Mouse (Mus musculus) adrenal gland, postnatal 25 days (tissue): ENCODE measurements around the gene Gm11037. TPM values are rescaled to one million over a fixed set of nuclear protein-coding genes. Genes with fewer than 3 reads are reported as not detected.

ENCODE experiments used
- DNase-seq: peaks from one replicate; pipeline ENCODE4 v3.0.0; 2021; ENCODE audit warnings: mixed read lengths
- total RNA-seq: library from RNA; stranded (reverse); gene quantifications from 2 replicates; pipeline ENCODE4 v1.2.3, GENCODE M21; 2021

The Gm11037 gene
- total RNA-seq, 1 experiment from 2014 or later: not detected

DNA sequence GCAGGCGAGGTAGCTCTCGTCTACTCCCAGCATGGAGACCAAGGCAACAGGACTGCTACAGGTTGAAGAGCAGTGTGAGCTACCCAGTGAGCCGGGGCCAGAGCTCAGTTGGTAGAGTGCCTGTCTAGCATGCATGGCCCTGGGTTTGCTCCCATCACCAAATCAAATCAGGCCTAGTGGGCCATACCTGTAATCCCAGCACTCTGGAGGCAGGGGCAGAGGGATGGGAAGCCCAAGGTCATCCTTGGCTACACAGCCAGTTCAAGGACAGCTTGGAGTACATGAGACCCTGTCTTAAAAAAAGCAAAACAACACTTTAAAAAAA is 15.9 kb downstream of the Gm11037 start:
- no peak for DNase-seq

DNA sequence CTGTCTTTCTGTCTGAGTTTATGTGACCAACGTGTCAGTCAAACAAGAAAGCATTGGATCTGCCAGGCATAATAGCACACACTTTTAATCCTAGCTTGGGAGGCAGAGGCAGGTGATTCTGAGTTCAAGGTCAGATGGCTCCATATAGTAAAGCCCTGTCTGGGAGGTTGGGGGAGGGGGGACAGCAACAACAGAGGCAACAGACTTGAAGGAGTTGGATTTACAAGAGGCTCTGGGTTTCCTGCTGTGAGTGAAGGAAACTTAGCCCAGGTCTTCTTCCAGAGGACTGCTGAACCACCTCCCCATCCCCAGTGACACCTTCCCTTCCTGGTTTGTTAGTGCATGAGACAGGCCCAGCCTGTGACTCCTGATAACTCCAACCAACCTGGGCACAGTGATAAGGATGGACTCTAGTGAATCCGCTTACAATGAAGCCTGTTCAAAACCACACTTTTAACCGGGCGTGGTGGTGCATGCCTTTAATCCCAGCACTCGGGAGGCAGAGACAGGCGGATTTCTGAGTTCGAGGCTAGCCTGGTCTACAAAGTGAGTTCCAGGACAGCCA is 19.0 kb downstream of the Gm11037 start:
- no peak for DNase-seq

DNA sequence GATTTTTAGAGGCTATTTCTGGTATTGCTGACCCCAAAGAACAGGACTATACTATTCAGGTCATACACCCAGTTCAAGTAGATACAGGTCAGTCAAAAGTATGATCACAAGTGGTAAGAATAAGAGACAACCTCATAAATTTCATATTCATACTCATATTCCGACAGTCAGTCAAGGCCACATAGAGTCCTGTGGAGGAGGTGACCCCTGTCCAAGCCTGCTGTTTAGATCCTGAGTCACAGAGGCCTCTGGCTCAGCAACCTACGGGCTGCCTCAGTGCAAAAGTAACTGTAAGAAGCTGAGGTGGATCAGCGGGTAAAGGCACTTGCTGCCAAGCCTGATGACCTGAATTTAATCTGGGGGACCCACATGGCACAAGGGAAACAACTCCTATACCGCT is 20.7 kb downstream of the Gm11037 start:
- no peak for DNase-seq

DNA sequence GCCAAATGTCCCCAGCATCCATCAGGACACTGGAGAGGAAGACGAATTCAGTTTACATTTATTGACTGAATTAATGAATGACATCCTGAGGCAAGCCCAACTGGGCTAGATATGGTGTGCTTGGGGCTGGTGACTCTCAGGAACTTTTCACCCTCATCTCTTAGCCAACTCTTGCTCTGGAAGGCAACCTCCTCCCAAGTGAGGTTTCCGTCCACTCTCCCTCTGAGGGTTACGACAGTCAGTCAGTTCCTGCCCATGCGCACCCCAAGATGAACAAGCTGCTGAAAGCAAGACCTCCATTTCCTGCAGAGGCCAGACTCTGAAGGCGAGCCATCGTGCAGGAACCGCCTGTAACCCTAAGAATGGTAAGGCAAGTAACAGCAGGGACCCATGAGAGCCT is 23.7 kb downstream of the Gm11037 start:
- no peak for DNase-seq

DNA sequence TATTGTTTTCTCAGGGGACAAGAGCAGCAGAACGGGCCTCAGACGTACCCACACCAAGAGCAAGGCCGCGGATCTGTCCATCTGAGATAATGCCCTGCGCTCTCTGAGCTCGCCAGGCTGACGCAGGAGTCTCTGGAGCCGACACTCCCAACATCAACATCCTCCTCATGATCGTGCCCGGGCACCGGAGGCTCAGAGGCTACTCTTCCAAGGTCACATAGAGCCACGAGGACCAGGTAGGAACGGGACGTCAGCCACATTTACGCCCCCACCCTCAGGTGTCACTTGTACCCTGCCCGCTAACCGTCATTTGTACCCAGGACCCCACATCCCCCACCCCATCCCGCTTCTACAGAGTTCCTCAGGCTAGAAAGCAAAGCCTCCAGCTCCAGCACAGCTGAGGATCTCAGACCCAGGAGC is 26.2 kb downstream of the Gm11037 start:
- peak; percentile 40 for DNase-seq

DNA sequence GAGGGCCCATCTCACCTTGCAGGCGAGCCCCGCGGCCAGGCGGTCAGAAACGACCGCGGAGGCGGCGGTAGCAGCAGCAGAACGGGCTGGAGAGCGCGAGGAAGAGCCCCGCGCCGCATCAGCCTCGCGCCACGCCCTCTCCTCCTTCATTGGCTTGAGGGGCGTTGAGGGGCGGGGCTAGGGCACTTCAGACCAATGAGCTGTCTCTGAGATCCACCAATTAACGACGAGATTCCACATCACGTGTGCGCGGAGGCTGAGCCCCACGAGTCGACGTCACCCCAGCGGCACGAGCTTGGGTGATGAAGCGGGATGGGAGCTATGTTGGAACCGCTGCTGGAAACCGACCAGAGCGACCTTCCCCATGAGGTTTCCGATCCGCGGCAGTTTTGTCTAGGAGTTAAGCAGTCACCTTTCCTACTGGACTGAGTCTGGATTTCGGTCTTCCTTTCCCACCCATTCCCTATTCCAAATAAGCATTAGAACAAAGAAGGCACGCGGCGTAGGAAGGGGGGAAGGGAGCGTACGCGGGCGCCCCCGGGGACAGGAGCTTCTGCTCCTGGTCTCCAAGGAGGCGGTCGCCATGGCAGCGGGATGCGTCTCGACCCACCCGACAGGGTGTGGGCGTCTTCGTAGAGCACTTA is 26.8 kb downstream of the Gm11037 start, which contains the start of gene 1700037H04Rik:
TSS of gene 1700037H04Rik (minus strand) at position 144 of the 644 bp plus-strand sequence.
- DNase-seq: peak; percentile 95

DNA sequence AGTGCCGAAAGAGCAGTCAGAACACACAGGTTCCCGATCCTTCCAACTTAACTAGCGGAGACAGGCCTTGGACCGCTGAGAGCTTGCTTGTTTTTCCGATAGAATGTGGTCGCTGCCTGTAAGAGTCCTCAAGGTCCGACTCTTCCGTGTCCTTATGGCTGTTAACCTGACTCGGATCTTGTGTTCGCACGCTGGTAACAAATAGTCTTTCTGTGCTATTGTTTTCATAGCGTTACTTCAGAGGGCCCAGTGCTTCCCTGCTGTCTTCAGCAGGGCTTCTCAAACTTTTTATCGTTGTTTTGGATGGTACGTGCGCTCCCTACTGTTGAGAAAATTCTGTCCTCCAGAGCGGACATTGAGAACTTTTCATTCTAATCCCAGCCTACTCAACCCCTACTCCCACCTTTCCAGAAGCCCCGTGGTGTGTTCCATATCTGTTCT is 27.4 kb downstream of the Gm11037 start:
- DNase-seq: no peak

DNA sequence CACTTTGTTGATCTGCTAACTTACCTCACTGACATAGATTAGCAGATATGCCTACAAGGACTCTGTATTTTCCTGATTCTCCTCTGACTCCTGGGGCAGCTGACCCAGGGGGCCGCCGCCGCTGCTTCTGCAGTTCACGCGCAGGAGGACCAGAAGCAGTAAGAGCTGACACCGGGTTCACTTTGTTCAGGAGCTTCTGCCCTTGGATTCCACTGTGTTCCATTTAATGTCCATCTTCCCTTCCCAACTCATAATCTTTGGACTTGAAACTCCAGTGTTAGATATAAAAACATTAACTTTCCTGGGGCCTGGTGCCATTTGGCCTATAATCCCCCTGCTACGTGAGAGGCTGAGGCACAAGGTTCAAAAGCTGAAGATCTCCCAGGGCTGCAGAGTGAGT is 30.6 kb downstream of the Gm11037 start:
- no peak for DNase-seq

DNA sequence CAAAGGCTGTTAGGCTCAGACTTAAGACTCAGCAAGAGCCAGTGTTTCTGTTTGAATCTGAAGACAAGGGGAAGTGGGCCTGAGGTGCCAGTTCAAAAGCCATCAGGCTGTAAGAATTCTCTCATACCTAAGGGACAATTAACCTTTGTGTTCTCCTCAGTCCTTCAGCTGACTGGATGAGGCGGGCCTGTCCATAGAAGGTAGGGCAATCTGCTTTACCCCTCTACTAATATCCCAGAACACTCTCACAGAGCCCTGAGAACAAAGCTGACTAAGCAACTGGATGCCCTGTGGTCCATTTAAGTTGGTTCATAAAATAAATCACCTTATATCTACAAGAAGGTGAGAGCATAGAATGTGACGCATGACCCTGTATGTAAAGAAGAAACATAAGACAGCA is 32.9 kb downstream of the Gm11037 start:
- no peak for DNase-seq

DNA sequence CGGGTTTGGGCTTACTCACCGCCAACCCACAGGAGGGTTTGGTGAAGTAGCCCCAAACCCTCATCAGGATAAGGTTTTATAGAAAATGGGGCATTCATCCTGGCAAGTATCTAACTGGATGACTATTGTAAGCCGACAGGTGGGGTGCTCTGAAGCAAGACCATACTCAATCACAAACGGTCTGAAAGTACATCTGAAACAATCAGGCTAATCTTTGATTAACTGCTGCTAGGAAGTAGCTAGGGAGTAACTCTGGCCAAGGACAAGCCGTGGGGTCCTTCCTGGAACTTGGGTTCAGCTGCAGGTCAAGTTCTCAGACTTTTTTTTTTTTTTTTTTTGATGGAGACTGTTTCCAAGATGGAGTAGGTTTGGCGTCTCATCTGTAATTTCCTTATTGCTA is 34.7 kb downstream of the Gm11037 start:
- DNase-seq: no peak

DNA sequence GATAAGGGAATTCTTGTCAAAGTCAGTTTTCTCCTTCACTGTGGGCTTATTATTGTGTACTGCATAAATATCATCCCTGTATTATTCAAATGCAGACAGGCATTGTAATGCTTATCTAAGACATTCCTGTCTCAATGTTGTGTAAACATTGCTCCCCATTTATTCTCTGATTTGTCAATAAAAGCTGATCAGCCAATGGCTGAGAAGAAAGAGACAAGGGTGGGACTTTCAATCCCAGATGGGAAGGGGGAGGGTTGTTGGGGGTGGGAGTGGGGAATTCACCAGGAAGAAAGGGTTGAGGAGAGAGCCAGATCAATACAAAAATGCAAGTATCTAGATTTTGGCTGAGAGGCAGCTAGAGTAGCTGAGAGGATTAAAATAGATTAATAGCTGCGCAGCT is 35.6 kb downstream of the Gm11037 start:
- no peak for DNase-seq

DNA sequence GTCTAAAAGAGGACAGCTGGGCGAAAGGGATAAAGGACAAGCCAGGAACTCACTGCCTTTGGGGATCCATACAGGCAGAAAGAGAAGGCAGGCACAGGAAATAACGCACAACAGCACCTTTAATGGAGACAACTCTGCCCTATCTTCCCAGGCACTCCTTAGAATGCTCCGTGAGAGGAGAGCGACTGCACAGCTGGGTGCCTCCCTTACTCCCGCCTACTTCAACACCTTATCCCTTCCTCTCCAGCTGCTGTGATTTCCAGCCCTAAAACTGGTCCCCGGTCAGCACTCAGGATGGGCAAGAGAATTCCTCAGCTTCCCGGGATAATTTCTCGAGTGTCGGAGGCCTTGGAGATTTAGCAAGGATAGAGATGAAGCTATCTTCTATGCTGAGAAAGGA is 37.6 kb downstream of the Gm11037 start:
- DNase-seq: no peak

DNA sequence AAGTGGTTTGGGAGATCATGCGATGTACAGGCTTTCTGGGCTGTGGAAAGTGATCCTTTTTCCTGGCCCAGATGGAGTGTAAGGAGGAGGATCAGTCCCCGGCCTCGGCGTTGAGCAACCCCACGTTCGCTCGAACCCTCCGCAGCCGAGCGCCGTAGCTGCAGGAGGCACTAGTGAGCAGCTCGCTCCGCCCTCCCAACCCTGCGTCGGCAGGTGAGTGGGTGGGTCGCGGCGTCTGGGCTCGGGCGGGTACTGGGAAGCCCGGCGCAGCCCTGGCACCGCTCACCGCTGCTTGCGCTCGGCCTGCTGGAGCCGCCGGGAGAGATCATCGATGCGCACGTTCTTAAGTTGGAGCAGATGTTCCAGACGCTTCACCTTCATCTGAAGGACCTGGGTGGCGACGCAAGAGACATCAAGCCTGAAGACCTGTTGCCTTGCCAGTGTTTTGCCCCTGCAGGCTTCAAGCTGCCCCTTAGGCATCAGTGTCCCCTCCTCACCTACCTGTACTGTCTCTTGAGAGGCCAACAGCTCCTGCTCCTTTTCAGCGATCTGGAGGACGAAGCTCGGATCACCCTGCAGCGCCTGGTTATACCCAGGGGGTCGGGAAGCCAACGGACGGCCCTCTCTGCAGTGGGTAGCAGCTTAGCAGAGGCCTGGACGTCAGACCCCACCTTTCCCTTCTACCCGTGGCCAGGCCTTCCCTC is 38.3 kb downstream of the Gm11037 start:
- peak; percentile 78 for DNase-seq

DNA sequence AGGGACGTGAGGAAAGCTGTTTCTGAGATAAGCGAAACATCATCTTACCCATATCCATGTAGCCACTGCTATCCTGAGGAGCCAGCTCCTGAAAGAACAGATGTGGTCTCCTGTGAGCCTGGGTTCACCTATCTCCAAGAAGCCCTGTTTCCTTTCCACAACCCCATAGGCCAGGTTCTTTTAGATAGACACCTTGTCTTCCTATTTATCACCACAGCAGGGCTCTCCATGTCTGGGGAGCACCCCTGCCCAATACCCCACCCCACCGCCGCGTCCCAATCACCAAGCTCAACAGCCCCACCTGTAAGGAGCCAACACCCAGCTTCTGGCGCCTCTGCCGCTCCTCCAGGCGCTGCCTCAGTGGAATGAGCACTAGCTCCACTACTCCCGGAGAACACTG is 39.0 kb downstream of the Gm11037 start:
- no peak for DNase-seq

DNA sequence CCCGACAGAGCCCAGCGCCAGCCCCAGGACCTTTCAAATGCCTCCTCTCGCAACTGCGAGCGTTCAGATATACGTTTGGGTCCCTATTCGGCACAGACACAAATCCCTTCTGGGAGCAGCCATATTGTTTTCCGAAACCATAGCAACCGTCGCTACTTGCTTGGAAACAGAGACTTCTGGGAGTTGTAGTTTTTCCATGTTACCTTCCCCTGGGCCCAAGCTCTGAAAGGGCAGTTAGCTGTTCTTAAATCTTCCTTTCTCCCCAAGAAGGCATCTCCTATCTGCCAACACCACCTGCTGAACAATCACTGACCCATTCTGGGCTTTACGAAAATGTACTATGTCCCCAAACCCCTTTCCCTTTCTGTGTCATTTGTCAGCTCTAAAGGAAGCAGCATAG is 41.4 kb downstream of the Gm11037 start:
- peak; percentile 24 for DNase-seq

DNA sequence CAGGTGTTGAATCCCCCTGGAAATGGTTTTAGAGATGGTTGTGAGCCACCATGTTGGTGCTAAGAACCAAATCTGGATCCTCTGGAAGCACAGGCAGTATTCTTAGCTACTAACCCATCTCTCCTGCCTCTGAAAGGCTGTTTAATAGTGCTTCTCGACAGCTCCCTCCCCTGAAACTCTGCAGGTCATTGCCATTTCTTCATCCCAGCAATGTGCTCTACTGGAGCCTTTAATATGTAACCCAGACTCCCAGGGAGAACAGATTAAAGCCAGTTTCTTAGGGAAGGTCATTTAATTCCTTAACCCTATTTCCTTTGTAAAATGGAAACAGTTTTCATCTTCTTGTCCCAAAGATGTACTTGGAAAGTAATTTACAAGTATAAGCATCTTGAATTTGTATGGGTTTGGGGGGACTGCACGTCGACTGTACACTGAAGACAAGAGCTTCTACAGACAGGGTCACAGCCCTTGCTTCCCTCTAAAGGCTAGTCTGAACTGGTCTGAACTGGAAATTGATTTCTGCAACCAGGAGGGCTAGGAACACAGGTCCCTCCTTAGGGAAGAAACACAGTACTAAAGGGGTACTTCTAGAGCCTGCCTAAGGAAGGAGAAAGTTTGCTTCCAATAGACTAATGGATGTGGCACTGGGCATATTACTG is 42.1 kb downstream of the Gm11037 start:
- no peak for DNase-seq

DNA sequence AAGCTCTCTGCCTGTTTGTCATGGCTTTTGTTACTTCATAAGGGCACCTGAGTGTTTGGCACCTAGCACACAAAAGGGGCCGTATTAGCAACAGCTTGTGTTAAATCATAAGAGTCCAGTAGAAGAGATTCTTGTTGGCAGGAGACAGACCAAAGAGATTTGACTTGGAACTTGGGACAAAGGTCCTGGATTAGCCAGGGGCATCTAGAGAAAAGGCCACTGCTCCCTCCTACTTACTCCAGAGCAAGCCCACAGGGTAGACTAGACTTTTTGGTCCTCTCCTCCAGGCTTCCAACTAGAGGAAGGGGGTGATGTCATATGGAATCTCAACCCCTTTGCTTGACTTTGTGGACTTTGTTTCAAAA is 42.6 kb downstream of the Gm11037 start:
- DNase-seq: no peak

DNA sequence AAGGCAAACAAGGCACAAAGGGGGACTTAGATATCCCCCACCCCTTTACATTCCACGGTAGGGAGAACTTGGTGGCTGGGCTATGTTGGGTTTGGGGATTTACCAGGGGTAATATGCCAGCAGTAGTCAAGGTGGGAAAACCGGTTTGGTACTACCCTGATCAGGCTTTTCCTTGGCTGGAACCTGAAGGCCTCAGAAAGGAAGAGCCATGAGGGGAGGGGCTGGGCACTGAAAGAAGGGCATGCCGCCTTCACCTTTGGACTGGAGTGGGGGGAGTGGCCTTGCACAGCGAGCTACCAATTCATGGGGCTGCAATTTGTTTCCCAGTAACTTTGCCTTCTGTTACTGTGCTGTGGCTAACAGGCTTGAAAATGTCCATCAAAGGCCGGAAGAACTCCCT is 43.2 kb downstream of the Gm11037 start:
- no peak for DNase-seq

DNA sequence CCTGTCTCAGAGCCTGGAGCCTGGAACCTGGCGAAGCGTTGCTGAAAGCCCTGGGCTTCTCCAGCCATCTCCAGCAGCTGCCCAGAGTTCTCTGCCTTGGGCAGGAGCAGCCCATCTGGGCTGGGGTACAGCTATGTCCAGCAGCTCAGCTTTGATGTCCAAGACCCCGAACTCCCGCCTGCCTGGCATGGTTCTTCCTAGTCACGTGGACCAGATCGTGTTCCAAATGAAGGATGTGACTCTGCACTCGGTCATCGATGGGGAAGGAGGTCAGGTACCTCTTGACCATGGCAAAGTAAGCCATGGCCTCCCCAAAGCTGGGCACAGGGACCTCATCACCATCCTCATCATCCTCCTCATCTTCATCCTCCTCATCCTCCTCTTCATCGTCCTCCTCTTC is 44.6 kb downstream of the Gm11037 start:
- no peak for DNase-seq

DNA sequence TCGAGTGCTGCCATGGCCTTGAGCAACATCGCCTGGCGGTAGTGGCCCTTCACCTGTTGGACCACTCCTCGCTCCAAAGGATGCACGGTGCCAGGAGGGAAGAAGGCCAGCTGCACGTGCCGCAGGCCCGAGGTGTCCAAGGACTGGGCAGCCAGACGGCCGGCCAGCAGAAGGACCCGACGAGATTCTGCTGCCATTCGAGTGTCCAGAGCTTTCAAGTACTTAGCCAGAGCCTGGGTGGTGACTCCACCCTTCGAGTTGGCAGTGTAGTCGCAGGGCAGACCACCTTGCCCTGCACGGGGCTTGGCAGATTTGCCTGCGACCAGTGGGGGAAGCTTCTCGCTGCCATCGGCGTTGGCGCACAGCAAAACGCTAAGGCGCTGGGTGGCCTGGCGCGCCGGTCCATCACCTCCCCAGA is 45.5 kb downstream of the Gm11037 start:
- DNase-seq: peak; percentile 13

DNA sequence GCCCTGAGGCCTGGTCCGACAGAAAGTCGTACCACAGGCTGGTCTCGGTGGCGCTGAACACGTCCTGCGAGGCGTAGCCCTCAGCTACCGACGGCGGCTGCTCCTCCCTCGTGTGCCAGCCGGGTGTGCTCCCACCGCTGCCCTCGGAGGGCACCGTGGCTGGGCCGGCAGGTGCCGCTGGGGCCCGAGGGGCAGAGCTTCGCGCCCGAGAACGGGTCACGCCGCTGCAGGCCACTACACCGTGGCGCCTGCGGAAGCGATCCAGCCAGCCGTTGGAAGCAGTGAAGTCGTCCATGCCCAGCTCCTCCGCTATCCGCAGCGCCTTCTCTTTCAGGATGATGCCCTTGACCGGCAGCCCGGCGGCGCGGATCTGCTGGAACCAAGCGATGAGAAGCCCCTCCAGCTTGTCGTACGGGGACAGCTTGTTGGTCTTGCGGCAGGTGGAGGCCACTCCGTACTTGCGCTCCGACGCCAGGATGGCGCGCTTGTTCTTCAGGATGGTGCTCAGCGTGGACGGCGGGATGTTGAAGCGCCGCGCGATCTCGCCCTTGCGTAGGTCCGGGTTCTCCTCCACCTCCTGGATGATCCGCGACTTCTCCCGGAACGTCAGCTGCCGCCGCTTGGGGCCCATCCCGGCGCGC is 46.1 kb downstream of the Gm11037 start:
- peak; percentile 49 for DNase-seq

DNA sequence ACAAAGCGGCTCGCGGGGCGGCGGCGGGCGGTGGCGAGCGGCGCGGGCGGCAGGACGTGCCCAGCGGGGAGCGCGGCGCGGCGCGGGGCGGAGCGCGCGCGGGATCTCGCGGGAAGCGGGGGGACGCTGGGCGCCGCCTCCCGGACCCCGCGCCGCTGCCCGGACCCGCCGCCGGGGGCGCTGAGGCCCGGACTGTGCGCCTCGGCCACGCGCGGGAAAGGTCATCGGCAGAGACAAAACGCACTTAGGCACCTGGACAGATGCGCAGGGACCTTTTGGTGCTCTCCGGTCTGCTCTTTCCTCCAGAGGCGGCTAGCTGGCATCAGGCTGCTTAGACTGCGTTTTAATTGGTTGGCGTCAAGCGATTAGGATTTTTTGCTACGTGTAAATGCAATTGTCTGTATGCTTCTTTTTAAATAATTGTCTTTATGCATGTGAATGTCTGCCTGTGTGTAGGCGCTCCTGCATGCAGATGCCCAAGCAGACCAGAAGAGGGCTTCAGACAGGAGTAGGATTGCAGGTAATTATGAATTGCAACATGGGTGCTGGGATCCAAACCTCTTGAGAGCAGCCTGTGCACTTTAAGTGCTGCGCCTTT is 46.8 kb downstream of the Gm11037 start, which contains the start of gene Cenpb:
TSS of gene Cenpb (minus strand) at position 78 of the 598 bp plus-strand sequence.
- peak; percentile 88 for DNase-seq
